Mouse (Mus musculus) megakaryocyte, embryonic 14.5 days (primary cell): ENCODE measurements around the gene Bcl7b.

Source experiments
- FLI1 ChIP-seq: IDR thresholded peaks from 2 replicates; pipeline ENCODE4 v1.6.1; 2012; ENCODE audit warnings: low read length, inconsistent platforms, mixed read lengths
- GATA1 ChIP-seq: IDR thresholded peaks from 3 replicates; pipeline ENCODE4 v1.6.1; 2012; ENCODE audit warnings: mixed read lengths, low read length, inconsistent platforms, borderline replicate concordance

- TF ChIP-seq GATA1 (no peak), FLI1 (no peak)
These were observed 22.1 kb upstream of the Bcl7b start for GRCm38 (mm10) chr5:135145955-135146354.
